Mouse (Mus musculus) embryonic facial prominence, embryonic 12.5 days (tissue): ENCODE results near the gene Ccni. TPM values are rescaled to one million over a fixed set of nuclear protein-coding genes. Genes with fewer than 3 reads are reported as not detected.

Experiments used
- ATAC-seq: fragments of 200-750 bp; cut with Nextera tagmentation; 2 replicates; pipeline ENCODE4 v1.8.0; 2017; ENCODE audit not compliant: insufficient number of reproducible peaks, insufficient read depth, low FRiP score, low TSS enrichment
- H3K27ac ChIP-seq: fragments of 300-500 bp; sonication (generic); 2 replicates; pipeline ENCODE4 v1.5.1; 2016; ENCODE audit warnings: mild to moderate bottlenecking
- H3K27me3 ChIP-seq: fragments of 300-500 bp; sonication (generic); 2 replicates; pipeline ENCODE4 v1.6.1; 2016; ENCODE audit warnings: mild to moderate bottlenecking, moderate library complexity
- H3K36me3 ChIP-seq: fragments of 300-500 bp; sonication (generic); 2 replicates; pipeline ENCODE4 v1.6.1; 2016; ENCODE audit warnings: mild to moderate bottlenecking
- H3K4me1 ChIP-seq: fragments of 300-500 bp; sonication (generic); 2 replicates; pipeline ENCODE4 v1.6.1; 2016
- H3K4me2 ChIP-seq: fragments of 300-500 bp; sonication (generic); replicated peaks from 2 replicates; pipeline ENCODE4 v1.6.1; 2016; ENCODE audit warnings: mild to moderate bottlenecking, moderate library complexity
- H3K4me3 ChIP-seq: fragments of 300-500 bp; sonication (generic); 2 replicates; pipeline ENCODE4 v1.5.1; 2016; ENCODE audit warnings: mild to moderate bottlenecking
- H3K9ac ChIP-seq: fragments of 300-500 bp; sonication (generic); 2 replicates; pipeline ENCODE4 v1.6.1; 2016; ENCODE audit warnings: mild to moderate bottlenecking, moderate library complexity
- H3K9me3 ChIP-seq: fragments of 300-500 bp; sonication (generic); 2 replicates; pipeline ENCODE4 v1.6.1; 2016; ENCODE audit warnings: mild to moderate bottlenecking, moderate library complexity
- WGBS: fragments of 180-500 bp; shearing (Covaris S2); methylation state at CpG from one replicate; pipeline ENCODE4 v1.1.7; 2016; 5-methylcytosine and 5-hydroxymethylcytosine counted together
- polyA plus RNA-seq: library from polyadenylated mRNA; unstranded; fragments of >200 nt; fragmentation: Nextera tagmentation; extraction: Ambion mirVana; gene quantifications from 2 replicates; pipeline ENCODE4 v1.2.1, GENCODE M21; 2016

The Ccni gene
- polyA plus RNA-seq, 1 experiment from 2014 or later: 165 TPM

DNA sequence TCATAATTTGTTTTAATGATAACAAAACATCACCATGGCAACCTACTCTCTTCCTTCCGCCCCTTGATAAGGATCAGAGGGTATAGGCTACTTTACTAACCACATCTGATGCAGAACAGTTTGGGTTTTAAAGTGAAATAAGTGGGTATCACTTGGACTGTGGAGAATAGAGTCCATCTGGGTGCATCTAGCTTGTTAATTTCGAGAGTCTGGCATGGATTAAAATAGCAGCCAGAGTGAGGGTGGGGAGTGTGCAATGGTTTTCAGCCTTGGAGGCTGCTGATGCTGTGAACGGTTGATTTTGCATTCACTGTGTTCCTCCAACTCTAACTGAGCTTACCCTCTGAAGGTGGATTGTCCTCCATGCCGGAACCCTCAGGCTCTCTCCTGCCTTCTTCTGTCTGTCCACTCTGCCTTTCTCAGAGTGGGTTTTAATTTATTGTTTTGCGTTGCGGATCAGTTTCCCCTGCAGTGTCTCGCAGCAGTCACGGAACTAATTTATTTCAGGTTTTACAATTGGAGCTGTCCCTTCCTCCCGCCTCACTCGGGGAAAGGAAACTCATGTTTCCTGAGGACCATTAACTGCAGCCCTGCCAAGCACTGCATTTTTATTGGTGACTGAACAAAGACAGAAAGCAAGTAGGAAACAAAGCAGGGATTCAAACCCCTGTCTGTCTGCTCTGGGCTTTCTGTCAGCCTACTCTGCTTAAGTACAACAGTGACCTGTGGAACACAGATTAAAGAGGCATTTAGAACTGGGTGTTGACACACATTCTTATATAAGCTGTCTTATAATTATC lies 72.7 kb downstream of the Ccni start:
- 0 out of 2 replicates have a peak overlapping the region, but pooled peaks have one; percentile 8 for H3K4me3 ChIP-seq

More for the DNA sequence above, 72.7 kb downstream of the Ccni start:
- H3K36me3 ChIP-seq: no peaks in the 10 kb centered on the region
- peak; percentile 32; the same call in 1 of the 2 replicates for ATAC-seq
- H3K27me3 ChIP-seq: no peaks in the 10 kb centered on the region
- no peak overlapping the region for H3K9ac ChIP-seq
- peak overlapping the region; percentile 77 for H3K27ac ChIP-seq
- 13% methylated on average over 10 of the region's 10 CpGs for WGBS
- H3K4me1 ChIP-seq: peaks cover 78% of the 10 kb centered on the region
- peak overlapping the region; percentile 29; the same call in 1 of the 2 replicates for H3K4me2 ChIP-seq
- H3K9me3 ChIP-seq: no peaks in the 10 kb centered on the region

Other genes with a start within 250 kb of the Ccni start
- 0.47 and 0.59 TPM in 2 replicates for gene Sowahb, start 161.5 kb downstream of the Ccni start, polyA plus RNA-seq
- gene Sept11, start 113.1 kb downstream of the Ccni start, polyA plus RNA-seq: 248 and 263 TPM in 2 replicates
- gene 2010109A12Rik, start within 50 bp of the Ccni start, polyA plus RNA-seq: 1.9 TPM in 2 replicates
- gene Ccng2, start 60.8 kb upstream of the Ccni start, polyA plus RNA-seq: 98.0 and 104 TPM in 2 replicates